Mouse (Mus musculus) MEL (cell line): Measurements from ENCODE around the gene Prr14. TPM values are rescaled to one million over a fixed set of nuclear protein-coding genes. Genes with fewer than 3 reads are reported as not detected.

Experiments used
- DNase-seq: peaks from one replicate; pipeline ENCODE4 v3.0.0; 2011; ENCODE audit warnings: low read depth, low spot score
- H3K27ac ChIP-seq: 2 replicates; pipeline ENCODE4 v1.5.1; 2012; ENCODE audit warnings: low read depth, mild to moderate bottlenecking, control low read depth, low read length, moderate library complexity; ENCODE audit not compliant: control insufficient read depth
- H3K27me3 ChIP-seq, 2 experiments: fragments of 150-350 bp in 1 of 2; sonication (generic) in 1 of 2; 2 replicates each; pipeline ENCODE4 v1.6.1; 2012; ENCODE audit warnings: low read length in 2 of 2, mild to moderate bottlenecking in 2 of 2, improper control_type of control experiment in 1 of 2, moderate library complexity in 1 of 2; ENCODE audit not compliant: insufficient read depth in 2 of 2, control insufficient read depth in 1 of 2
- H3K36me3 ChIP-seq, 2 experiments: 2 replicates each; pipeline ENCODE4 v1.6.1; 2012 to 2014; ENCODE audit warnings: low read length in 2 of 2, improper control_type of control experiment in 1 of 2, inconsistent platforms in 1 of 2, mild to moderate bottlenecking in 1 of 2; ENCODE audit not compliant: insufficient read depth in 2 of 2, control insufficient read depth in 1 of 2
- H3K4me1 ChIP-seq, 2 experiments: fragments of 150-350 bp in 1 of 2; sonication (generic) in 1 of 2; 2 replicates each; pipeline ENCODE4 v1.6.1; 2012; ENCODE audit warnings: low read length in 2 of 2, improper control_type of control experiment in 1 of 2, mild to moderate bottlenecking in 1 of 2; ENCODE audit not compliant: insufficient read depth in 2 of 2, control insufficient read depth in 1 of 2
- H3K4me3 ChIP-seq, 2 experiments: fragments of 150-350 bp in 1 of 2; sonication (generic) in 1 of 2; 2 replicates each; pipeline ENCODE4 v1.5.1; 2012; ENCODE audit warnings: low read depth in 2 of 2, low read length in 2 of 2, mild to moderate bottlenecking in 2 of 2, moderate library complexity in 2 of 2, control low read depth in 1 of 2, improper control_type of control experiment in 1 of 2; ENCODE audit not compliant: control insufficient read depth in 1 of 2, insufficient read depth in 1 of 2
- H3K79me2 ChIP-seq: 2 replicates; pipeline ENCODE4 v1.6.1; 2012; ENCODE audit warnings: mild to moderate bottlenecking, low read length, moderate library complexity; ENCODE audit not compliant: control insufficient read depth, poor library complexity, insufficient read depth
- H3K9ac ChIP-seq: 2 replicates; pipeline ENCODE4 v1.6.1; 2012; ENCODE audit warnings: low read depth, mild to moderate bottlenecking, control low read depth, low read length, moderate library complexity; ENCODE audit not compliant: control insufficient read depth, poor library complexity, severe bottlenecking
- H3K9me3 ChIP-seq: fragments of 150-350 bp; sonication (generic); replicated peaks from 2 replicates; pipeline ENCODE4 v1.6.1; 2012; ENCODE audit warnings: mild to moderate bottlenecking, low read length, improper control_type of control experiment, moderate library complexity; ENCODE audit not compliant: insufficient read depth
- CHD2 ChIP-seq: IDR thresholded peaks from 2 replicates; pipeline ENCODE4 v1.6.1; 2011; ENCODE audit warnings: low read length, improper control_type of control experiment
- CTCF ChIP-seq, 3 experiments: IDR thresholded peaks in 2 of 3; conservative IDR thresholded peaks in 1 of 3; 2 replicates each; pipeline ENCODE4 v1.5.1; 2011 to 2012; ENCODE audit warnings: low read length in 3 of 3, low read depth in 2 of 3, mild to moderate bottlenecking in 2 of 3, improper control_type of control experiment in 1 of 3, inconsistent platforms in 1 of 3, mixed read lengths in 1 of 3, moderate library complexity in 1 of 3; ENCODE audit not compliant: control insufficient read depth in 1 of 3, insufficient read depth in 1 of 3, poor library complexity in 1 of 3, severe bottlenecking in 1 of 3
- E2F4 ChIP-seq: IDR thresholded peaks from 2 replicates; pipeline ENCODE4 v1.6.1; 2011; ENCODE audit warnings: low read depth, low read length, improper control_type of control experiment, borderline replicate concordance
- ETS1 ChIP-seq: IDR thresholded peaks from 2 replicates; pipeline ENCODE4 v1.6.1; 2012; ENCODE audit warnings: low read depth, mild to moderate bottlenecking, inconsistent platforms, low read length, improper control_type of control experiment, moderate library complexity
- JUND ChIP-seq: IDR thresholded peaks from 2 replicates; pipeline ENCODE4 v1.6.1; 2011; ENCODE audit warnings: low read depth, mild to moderate bottlenecking, improper control_type of control experiment, low read length
- MXI1 ChIP-seq: IDR thresholded peaks from 2 replicates; pipeline ENCODE4 v1.6.1; 2011; ENCODE audit warnings: mild to moderate bottlenecking, low read depth, low read length, improper control_type of control experiment
- NRF1 ChIP-seq: IDR thresholded peaks from 2 replicates; pipeline ENCODE4 v1.6.1; 2014; ENCODE audit warnings: low read depth, mild to moderate bottlenecking, inconsistent platforms, low read length, improper control_type of control experiment, moderate library complexity; ENCODE audit not compliant: poor library complexity, insufficient read depth, severe bottlenecking
- POLR2AphosphoS2 ChIP-seq: IDR thresholded peaks from 2 replicates; pipeline ENCODE4 v1.6.1; 2011; ENCODE audit warnings: low read length, improper control_type of control experiment
- RAD21 ChIP-seq: IDR thresholded peaks from 2 replicates; pipeline ENCODE4 v1.6.1; 2011; ENCODE audit warnings: mild to moderate bottlenecking, low read depth, low read length, improper control_type of control experiment
- SIN3A ChIP-seq: IDR thresholded peaks from 2 replicates; pipeline ENCODE4 v1.6.1; 2012; ENCODE audit warnings: low read length, improper control_type of control experiment, inconsistent platforms
- SMC3 ChIP-seq: IDR thresholded peaks from 2 replicates; pipeline ENCODE4 v1.6.1; 2011; ENCODE audit warnings: low read depth, low read length, improper control_type of control experiment
- TAL1 ChIP-seq: IDR thresholded peaks from 2 replicates; pipeline ENCODE4 v1.6.1; 2012; ENCODE audit warnings: mild to moderate bottlenecking, inconsistent platforms, low read length, moderate library complexity, mixed read lengths
- TCF12 ChIP-seq: IDR thresholded peaks from 2 replicates; pipeline ENCODE4 v1.6.1; 2014; ENCODE audit warnings: low read depth, mild to moderate bottlenecking, inconsistent platforms, low read length, improper control_type of control experiment, moderate library complexity
- USF1 ChIP-seq: IDR thresholded peaks from 2 replicates; pipeline ENCODE4 v1.6.1; 2014; ENCODE audit warnings: low read depth, mild to moderate bottlenecking, inconsistent platforms, low read length, improper control_type of control experiment, moderate library complexity
- USF2 ChIP-seq, 2 experiments: IDR thresholded peaks; 2 replicates each; pipeline ENCODE4 v1.6.1; 2011 to 2012; ENCODE audit warnings: improper control_type of control experiment in 2 of 2, low read length in 2 of 2, borderline replicate concordance in 1 of 2, inconsistent platforms in 1 of 2, low read depth in 1 of 2, mild to moderate bottlenecking in 1 of 2; ENCODE audit not compliant: insufficient read depth in 1 of 2
- ZKSCAN1 ChIP-seq: IDR thresholded peaks from 2 replicates; pipeline ENCODE4 v1.6.1; 2012; ENCODE audit warnings: low read depth, mild to moderate bottlenecking, inconsistent platforms, low read length, improper control_type of control experiment, moderate library complexity
- polyA plus RNA-seq, 2 experiments: library from polyadenylated mRNA; stranded (reverse) in 1 of 2; unstranded in 1 of 2; fragments of >175 nt in 1 of 2; fragments of >200 nt in 1 of 2; gene quantifications; 2 replicates each; pipeline versions ENCODE4 v1.2.1 to v1.2.4; 2012; ENCODE audit warnings: low replicate concordance in 2 of 2, low read depth in 1 of 2; ENCODE audit not compliant: insufficient read length in 2 of 2, insufficient read depth in 1 of 2, missing spikeins in 1 of 2
- total RNA-seq: library from RNA; depleted of rRNA; stranded (reverse); fragments of 300-350 nt; gene quantifications from 2 replicates; pipeline ENCODE4 v1.2.3, GENCODE M21; 2012

Gene Prr14
- total and polyA plus RNA-seq, 3 experiments, result 10.8 to 45.9 TPM; not detected in 1

- Histone ChIP-seq H3K4me3 (no peak overlapping the region), H3K9me3 (no peaks in the 10 kb centered on the region), H3K4me1 (peaks cover 0 to 9% of the 10 kb centered on the region in 2 experiments; a peak in 3 of 4 replicates), H3K27me3 (no peaks in the 10 kb centered on the region), H3K79me2 (peaks cover 20% of the 10 kb centered on the region), H3K27ac (no peak overlapping the region), H3K9ac (no peak overlapping the region), H3K36me3 (peaks cover 0 to 12% of the 10 kb centered on the region in 2 experiments)
- no peak for DNase-seq
- TF ChIP-seq JUND (no peak), SMC3 (peak; percentile 30; the same call in 1 of the 2 replicates), POLR2AphosphoS2 (no peak), NRF1 (no peak), CTCF (IDR thresholded peaks at IDR 0.05 in 2 of 3, conservative IDR thresholded peaks at IDR 0.05 in 1 of 3; ENCODE audit: control insufficient read depth in 1 of 3, insufficient read depth in 1 of 3, low read depth in 2 of 3, low read length in 3 of 3, poor library complexity in 1 of 3, severe bottlenecking in 1 of 3) (peak in 1 of 3 experiments; percentile 39; a peak in 2 of 6 replicates), RAD21 (peak; percentile 13), USF1 (no peak), TCF12 (no peak), TAL1 (no peak), CHD2 (no peak), ZKSCAN1 (no peak)
Measured at GRCm38 (mm10) chr7:127473705-127474104, 14.3 kb downstream of the Prr14 start.

- Histone ChIP-seq H3K27me3 (no peaks in the 10 kb centered on the region), H3K36me3 (peaks cover 0 to 12% of the 10 kb centered on the region in 2 experiments), H3K79me2 (peaks cover 28% of the 10 kb centered on the region), H3K27ac (no peak overlapping the region), H3K4me3 (no peak overlapping the region), H3K9me3 (no peaks in the 10 kb centered on the region), H3K4me1 (peaks cover 0 to 9% of the 10 kb centered on the region in 2 experiments; a peak in 3 of 4 replicates), H3K9ac (no peak overlapping the region)
- TF ChIP-seq NRF1 (no peak), E2F4 (no peak), MXI1 (no peak), JUND (no peak), ETS1 (no peak), USF2 (IDR thresholded peaks at IDR 0.05; ENCODE audit: borderline replicate concordance in 1 of 2, insufficient read depth in 1 of 2, low read depth in 1 of 2, low read length in 2 of 2) (no peak), SIN3A (0 out of 2 replicates have a peak, but pooled peaks have one; percentile 8)
- DNase-seq, result no peak
Measured at GRCm38 (mm10) chr7:127474378-127475070, 15.1 kb downstream of the Prr14 start.
